ENCODE assay signal across 9 mouse cellular contexts in the genomic region with DNA sequence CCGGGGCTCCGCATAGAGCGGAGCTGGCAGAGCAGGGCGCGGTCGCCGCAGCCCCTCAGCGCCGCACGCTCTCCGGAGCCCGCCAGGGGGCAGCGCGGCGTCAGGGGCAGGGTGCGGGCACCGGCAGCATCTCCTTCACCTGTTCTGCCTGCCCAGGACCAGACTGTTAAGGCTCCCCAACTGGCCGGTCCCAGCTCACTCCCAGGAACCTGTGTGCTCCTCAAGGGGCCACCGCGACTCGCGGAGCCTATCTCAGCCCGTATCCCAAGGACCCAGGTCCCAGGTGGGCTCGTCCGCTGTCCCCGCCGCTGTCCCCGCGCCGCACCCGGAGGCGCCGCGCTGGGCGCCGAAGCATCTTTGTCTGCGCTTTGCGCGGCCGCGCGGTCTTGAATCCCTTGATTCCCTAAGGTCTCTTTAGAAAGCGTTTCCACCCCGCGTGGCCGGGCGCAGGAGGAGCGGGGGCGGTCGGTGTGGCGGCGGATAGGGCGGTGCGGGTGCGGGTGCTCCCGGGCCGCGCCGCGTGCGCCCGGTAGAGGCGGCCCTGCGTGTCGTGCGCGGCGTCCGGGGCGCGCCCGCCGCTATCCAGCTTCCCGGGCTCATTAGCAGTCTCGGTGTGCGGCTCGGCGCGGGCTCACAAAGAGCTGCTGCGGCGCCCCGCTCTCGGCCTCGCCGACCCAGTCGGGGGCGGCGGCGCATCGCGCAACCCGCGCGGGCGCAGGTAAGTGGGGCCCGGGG. TPM values are rescaled to one million over a fixed set of nuclear protein-coding genes. Genes with fewer than 3 reads are reported as not detected.
DNase-seq lines count a peak whose midpoint lies in the region; ATAC-seq lines count a peak whose summit lies in the region.
"Had no signal": no experiment of that assay in that cellular context is flagged by ENCODE, and none has a peak within 500 bp of the region (broad histone marks: within the 10 kb centered on the region; RNA-seq: fewer than 3 reads in every experiment).

Gene Apba2, plus strand, starts transcription at position 171 of the 735 bp plus-strand sequence.

- peaks cover 46% of the 10 kb centered on the region for H3K27me3 ChIP-seq in embryonic facial prominence, embryonic 13.5 days
- no peaks in the 10 kb centered on the region for H3K27me3 ChIP-seq in hindbrain, embryonic 14.5 days (ENCODE audit: control insufficient read depth, insufficient read depth, low read length)
- H3K27me3 ChIP-seq in limb, embryonic 10.5 days (ENCODE audit: low read depth, poor library complexity, severe bottlenecking): peaks cover 48% of the 10 kb centered on the region
- no peaks in the 10 kb centered on the region for H3K27me3 ChIP-seq in neural tube, embryonic 13.5 days

- WGBS in embryonic facial prominence, embryonic 13.5 days: under 1% methylated on average over 96 of the region's 96 CpGs
- WGBS in hindbrain, embryonic 14.5 days: 1% methylated on average over 83 of the region's 96 CpGs
- under 1% methylated on average over 90 of the region's 96 CpGs for WGBS in limb, embryonic 10.5 days
- under 1% methylated on average over 82 of the region's 96 CpGs for WGBS in neural tube, embryonic 13.5 days

- H3K4me2 ChIP-seq in embryonic facial prominence, embryonic 13.5 days: peak within 1 kb of the TSS; percentile 98
- H3K4me2 ChIP-seq in hindbrain, embryonic 14.5 days (replicated peaks): peak within 1 kb of the TSS; percentile 74
- peak within 1 kb of the TSS; percentile 72 for H3K4me2 ChIP-seq in neural tube, embryonic 13.5 days

- H3K36me3 ChIP-seq in embryonic facial prominence, embryonic 13.5 days: no peaks in the 10 kb centered on the region
- no peaks in the 10 kb centered on the region for H3K36me3 ChIP-seq in hindbrain, embryonic 14.5 days (replicated peaks; ENCODE audit: control insufficient read depth, insufficient read depth)
- H3K36me3 ChIP-seq in limb, embryonic 10.5 days: no peaks in the 10 kb centered on the region
- no peaks in the 10 kb centered on the region for H3K36me3 ChIP-seq in neural tube, embryonic 13.5 days

- no peaks in the 10 kb centered on the region for H3K9me3 ChIP-seq in embryonic facial prominence, embryonic 13.5 days
- H3K9me3 ChIP-seq in hindbrain, embryonic 14.5 days (ENCODE audit: control insufficient read depth, low read length): no peaks in the 10 kb centered on the region
- no peaks in the 10 kb centered on the region for H3K9me3 ChIP-seq in limb, embryonic 10.5 days (replicated peaks)
- H3K9me3 ChIP-seq in neural tube, embryonic 13.5 days: no peaks in the 10 kb centered on the region

- H3K4me1 ChIP-seq in embryonic facial prominence, embryonic 13.5 days: peaks cover 7% of the 10 kb centered on the region
- peaks cover 36% of the 10 kb centered on the region for H3K4me1 ChIP-seq in hindbrain, embryonic 14.5 days (replicated peaks; ENCODE audit: control insufficient read depth, insufficient read depth, low read length)
- peaks cover 17% of the 10 kb centered on the region for H3K4me1 ChIP-seq in limb, embryonic 10.5 days
- H3K4me1 ChIP-seq in neural tube, embryonic 13.5 days (replicated peaks): peaks cover 47% of the 10 kb centered on the region

- peak; percentile 63 for ATAC-seq in embryonic facial prominence, embryonic 13.5 days (ENCODE audit: insufficient number of reproducible peaks, insufficient read depth, low FRiP score, low TSS enrichment, low read depth)
- peak; percentile 87 for ATAC-seq in hindbrain, embryonic 14.5 days (ENCODE audit: low FRiP score)
- peak; percentile 92 for ATAC-seq in neural tube, embryonic 13.5 days (ENCODE audit: low read depth)

- H3K4me3 ChIP-seq in embryonic facial prominence, embryonic 13.5 days: peak within 1 kb of the TSS; percentile 63
- H3K4me3 ChIP-seq in hindbrain, embryonic 14.5 days (replicated peaks; ENCODE audit: low read length): peak within 1 kb of the TSS; percentile 73
- H3K4me3 ChIP-seq in limb, embryonic 10.5 days: peak within 1 kb of the TSS; percentile 77
- H3K4me3 ChIP-seq in neural tube, embryonic 13.5 days: peak within 1 kb of the TSS; percentile 64

- H3K9ac ChIP-seq in embryonic facial prominence, embryonic 13.5 days: peak within 1 kb of the TSS; percentile 81
- H3K9ac ChIP-seq in hindbrain, embryonic 14.5 days: peak within 1 kb of the TSS; percentile 95
- peak within 1 kb of the TSS; percentile 97 for H3K9ac ChIP-seq in neural tube, embryonic 13.5 days

- peak; percentile 86 for DNase-seq in heart, adult 11 months
- DNase-seq in heart, adult 9 months (ENCODE audit: low spot score in 2 of 2): no peak
- DNase-seq in adrenal gland, postnatal 10 days: peak; percentile 59
- DNase-seq in hindbrain, embryonic 14.5 days (ENCODE audit: low spot score): peak; percentile 77
- DNase-seq in limb, embryonic 10.5 days (ENCODE audit: low spot score): peak; percentile 81
- DNase-seq in urinary bladder, adult 2 months (ENCODE audit: low spot score): no peak

- no peak within 1 kb of the TSS for H3K27ac ChIP-seq in embryonic facial prominence, embryonic 13.5 days
- H3K27ac ChIP-seq in hindbrain, embryonic 14.5 days: peak within 1 kb of the TSS; percentile 95
- peak within 1 kb of the TSS; percentile 88 for H3K27ac ChIP-seq in limb, embryonic 10.5 days
- peak within 1 kb of the TSS; percentile 97 for H3K27ac ChIP-seq in neural tube, embryonic 13.5 days (replicated peaks)

RNA-seq across cellular contexts. Expression of gene Apba2, which starts in this region (rescaled TPM):
- total RNA-seq in adrenal gland, postnatal 10 days (2021): 1 to 10 TPM; 1.3 to 2.9 TPM
- 10.8 and 11.4 TPM in 2 replicates for polyA plus RNA-seq in embryonic facial prominence, embryonic 13.5 days (2015; fragmentation: Nextera tagmentation; extraction: Ambion mirVana)
- polyA plus RNA-seq in hindbrain, embryonic 14.5 days (2014; fragmentation: Nextera tagmentation; extraction: Ambion mirVana): 169 and 172 TPM in 2 replicates
- polyA plus RNA-seq in limb, embryonic 10.5 days (2016; fragmentation: Nextera tagmentation; extraction: Ambion mirVana): 6.6 and 7.8 TPM in 2 replicates
- 132 and 141 TPM in 2 replicates for polyA plus RNA-seq in neural tube, embryonic 13.5 days (2015; fragmentation: Nextera tagmentation; extraction: Ambion mirVana)
- 2.1 and 2.3 TPM in 2 replicates for polyA plus RNA-seq in urinary bladder, adult 2 months (2012; rRNA removed)
- polyA plus RNA-seq: C2C12 had no signal

Comparison
In these comparisons a context has a peak if more than half of its experiments do, and no peak if none do; other contexts are left out.
1. RNA of gene Apba2 (polyA plus RNA-seq): 169 to 172 TPM in hindbrain, embryonic 14.5 days and 132 to 141 TPM in neural tube, embryonic 13.5 days; 10.8 to 11.4 TPM in embryonic facial prominence, embryonic 13.5 days, 6.6 to 7.8 TPM in limb, embryonic 10.5 days and 2.1 to 2.3 TPM in urinary bladder, adult 2 months; every median in the first group is over 10 times any median in the second.
2. DNase-seq: peak in heart, adult 11 months (single experiment), adrenal gland, postnatal 10 days (single experiment), hindbrain, embryonic 14.5 days (single experiment) and limb, embryonic 10.5 days (single experiment); none in heart, adult 9 months (0 of 2) and urinary bladder, adult 2 months (single experiment).
3. Peak in every context shown above with its lines, with median percentiles within 50 percentile points of each other: ATAC-seq, H3K4me2 ChIP-seq, H3K4me3 ChIP-seq and H3K9ac ChIP-seq.